Mouse (Mus musculus) E14TG2a.4 (cell line): ENCODE measurements around the gene Gsg1l.

ENCODE experiments used
- CTCF ChIP-seq: conservative IDR thresholded peaks from 2 replicates; pipeline ENCODE4 v1.5.1; 2014; ENCODE audit warnings: low read length
- NANOG ChIP-seq: IDR thresholded peaks from 2 replicates; pipeline ENCODE4 v1.6.1; 2014; ENCODE audit warnings: borderline replicate concordance, low read length, mixed read lengths
- POU5F1 ChIP-seq: IDR thresholded peaks from 2 replicates; pipeline ENCODE4 v1.6.1; 2014; ENCODE audit warnings: low read length, borderline replicate concordance

GRCm38 (mm10) chr7:126100440-126100839, 18.2 kb upstream of the Gsg1l start:
- TF ChIP-seq CTCF (no peak), POU5F1 (no peak), NANOG (no peak)
